Mouse (Mus musculus) forebrain, embryonic 11.5 days (tissue): ENCODE data around the gene Bptf. TPM values are rescaled to one million over a fixed set of nuclear protein-coding genes. Genes with fewer than 3 reads are reported as not detected.
A peak's percentile ranks its signal among the peaks of the same experiment; 100 is the strongest.
"Not testable (repeated sequence)": the region's sequence is repeated elsewhere in the genome, so short reads cannot be mapped to it uniquely, and the experiment has no call there.

ENCODE experiments used
- ATAC-seq: fragments of 200-750 bp; cut with Nextera tagmentation; replicated peaks from 2 replicates; pipeline ENCODE4 v1.8.0; 2017; ENCODE audit warnings: moderate TSS enrichment; ENCODE audit not compliant: low FRiP score
- DNase-seq: peaks from one replicate; pipeline ENCODE4 v3.0.0-alpha.2; 2017; ENCODE audit warnings: low spot score
- H3K27ac ChIP-seq: fragments of 300-500 bp; sonication (generic); 2 replicates; pipeline ENCODE4 v1.5.1; 2014; ENCODE audit warnings: low read depth, low read length
- H3K27me3 ChIP-seq: fragments of 300-500 bp; sonication (generic); 2 replicates; pipeline ENCODE4 v1.6.1; 2014; ENCODE audit warnings: mild to moderate bottlenecking, low read length, mixed read lengths; ENCODE audit not compliant: control insufficient read depth, insufficient read depth
- H3K36me3 ChIP-seq: fragments of 300-500 bp; sonication (generic); 2 replicates; pipeline ENCODE4 v1.6.1; 2014; ENCODE audit warnings: mild to moderate bottlenecking, low read length, moderate library complexity, mixed read lengths; ENCODE audit not compliant: control insufficient read depth, insufficient read depth
- H3K4me1 ChIP-seq: fragments of 300-500 bp; sonication (generic); replicated peaks from 2 replicates; pipeline ENCODE4 v1.6.1; 2014; ENCODE audit warnings: low read length, mixed read lengths; ENCODE audit not compliant: control insufficient read depth, insufficient read depth
- H3K4me2 ChIP-seq: fragments of 300-500 bp; sonication (generic); 2 replicates; pipeline ENCODE4 v1.6.1; 2014; ENCODE audit warnings: low read depth, mild to moderate bottlenecking, low read length, moderate library complexity, mixed read lengths; ENCODE audit not compliant: severe bottlenecking
- H3K4me3 ChIP-seq: fragments of 300-500 bp; sonication (generic); 2 replicates; pipeline ENCODE4 v1.5.1; 2014; ENCODE audit warnings: low read depth, low read length
- H3K9ac ChIP-seq: fragments of 300-500 bp; sonication (generic); 2 replicates; pipeline ENCODE4 v1.6.1; 2014; ENCODE audit warnings: low read length
- H3K9me3 ChIP-seq: fragments of 300-500 bp; sonication (generic); 2 replicates; pipeline ENCODE4 v1.6.1; 2016; ENCODE audit warnings: low read length, mixed read lengths; ENCODE audit not compliant: control insufficient read depth
- WGBS: fragments of 180-500 bp; shearing (Covaris S2); extraction: QIAGEN DNeasy Blood & Tissue Kit; methylation state at CpG from one replicate; pipeline ENCODE4 v1.1.7; 2014; 5-methylcytosine and 5-hydroxymethylcytosine counted together
- polyA plus RNA-seq: library from polyadenylated mRNA; unstranded; fragments of >200 nt; fragmentation: Nextera tagmentation; extraction: Ambion mirVana; gene quantifications from 2 replicates; pipeline ENCODE4 v1.2.1, GENCODE M21; 2014

The Bptf gene
- polyA plus RNA-seq, 1 experiment from 2014 or later, result 50.6 TPM

GRCm38 (mm10) chr11:107130221-107130788 lies 1.6 kb downstream of the Bptf start:
- Histone ChIP-seq H3K27me3 (no peaks in the 10 kb centered on the region), H3K9me3 (no peaks in the 10 kb centered on the region), H3K4me2 (peak overlapping the region; percentile 76), H3K4me1 (peaks cover 3% of the 10 kb centered on the region; the same call in 1 of the 2 replicates), H3K4me3 (peak overlapping the region; percentile 76), H3K9ac (peak overlapping the region; percentile 86), H3K27ac (no peak overlapping the region), H3K36me3 (no peaks in the 10 kb centered on the region)
- ATAC-seq (no peak), DNase-seq (no peak)
- WGBS, result 2% methylated on average over 18 of the region's 18 CpGs

- peak overlapping the region; percentile 86 for H3K9ac ChIP-seq
- ATAC-seq, result no peak
- WGBS, result 41% methylated on average over 2 of the region's 2 CpGs
Observed at GRCm38 (mm10) chr11:107129641-107130040, 2.3 kb downstream of the Bptf start.

GRCm38 (mm10) chr11:107126716-107127115 lies 5.2 kb downstream of the Bptf start:
- 97% methylated on average over 1 of the region's 2 CpGs for WGBS
- not testable (repeated sequence) for H3K9ac ChIP-seq, H3K27ac ChIP-seq, H3K27me3 ChIP-seq, H3K9me3 ChIP-seq, H3K4me1 ChIP-seq, ATAC-seq, H3K4me3 ChIP-seq, DNase-seq, H3K4me2 ChIP-seq, H3K36me3 ChIP-seq

More at GRCm38 (mm10) chr11:107129641-107130040, 2.3 kb downstream of the Bptf start:
- Histone ChIP-seq H3K27me3 (no peaks in the 10 kb centered on the region), H3K9me3 (no peaks in the 10 kb centered on the region), H3K27ac (no peak overlapping the region), H3K4me2 (peak overlapping the region; percentile 76), H3K36me3 (no peaks in the 10 kb centered on the region), H3K4me1 (peaks cover 3% of the 10 kb centered on the region; the same call in 1 of the 2 replicates), H3K4me3 (peak overlapping the region; percentile 76)
- DNase-seq, result no peak

- H3K4me2 ChIP-seq, result no peak overlapping the region
- H3K4me3 ChIP-seq, result no peak overlapping the region
- ATAC-seq (no peak), DNase-seq (no peak)
- no peaks in the 10 kb centered on the region for H3K9me3 ChIP-seq
- no peak overlapping the region for H3K9ac ChIP-seq
- WGBS, result 90% methylated on average over 4 of the region's 4 CpGs
- H3K36me3 ChIP-seq, result no peaks in the 10 kb centered on the region
- H3K4me1 ChIP-seq, result peaks cover 5% of the 10 kb centered on the region; the same call in 1 of the 2 replicates
- no peaks in the 10 kb centered on the region for H3K27me3 ChIP-seq
- H3K27ac ChIP-seq, result no peak overlapping the region
Observed at GRCm38 (mm10) chr11:107125011-107125410, 6.9 kb downstream of the Bptf start.

- Histone ChIP-seq H3K27me3 (no peaks in the 10 kb centered on the region), H3K4me2 (no peak overlapping the region), H3K4me1 (peaks cover 2% of the 10 kb centered on the region; the same call in 1 of the 2 replicates), H3K9ac (no peak overlapping the region), H3K36me3 (no peaks in the 10 kb centered on the region), H3K9me3 (no peaks in the 10 kb centered on the region), H3K27ac (no peak overlapping the region), H3K4me3 (no peak overlapping the region)
- no peak for ATAC-seq
- DNase-seq, result no peak
- 52% methylated on average over 7 of the region's 7 CpGs for WGBS
Observed at GRCm38 (mm10) chr11:107124327-107124731, 7.6 kb downstream of the Bptf start.

- ATAC-seq (no peak), DNase-seq (no peak)
- H3K4me2 ChIP-seq, result no peak overlapping the region
- H3K9ac ChIP-seq, result no peak overlapping the region
- no peaks in the 10 kb centered on the region for H3K27me3 ChIP-seq
- H3K9me3 ChIP-seq, result no peaks in the 10 kb centered on the region
- H3K27ac ChIP-seq, result no peak overlapping the region
- no peak overlapping the region for H3K4me3 ChIP-seq
- H3K4me1 ChIP-seq, result peaks cover 11% of the 10 kb centered on the region; the same call in 1 of the 2 replicates
- H3K36me3 ChIP-seq, result no peaks in the 10 kb centered on the region
- 88% methylated on average over 12 of the region's 12 CpGs for WGBS
Observed at GRCm38 (mm10) chr11:107117789-107118188, 14.1 kb downstream of the Bptf start.

GRCm38 (mm10) chr11:107113881-107114557 lies 17.9 kb downstream of the Bptf start:
- no peak for DNase-seq
- H3K4me1 ChIP-seq, result peaks cover 11% of the 10 kb centered on the region; the same call in 1 of the 2 replicates
- H3K9me3 ChIP-seq, result no peaks in the 10 kb centered on the region
- peak overlapping the region; percentile 24; the same call in 1 of the 2 replicates for H3K9ac ChIP-seq
- peaks cover 2% of the 10 kb centered on the region; the same call in 1 of the 2 replicates for H3K36me3 ChIP-seq
- H3K27ac ChIP-seq, result peak overlapping the region; percentile 20; the same call in 1 of the 2 replicates
- no peak for ATAC-seq
- H3K4me3 ChIP-seq, result no peak overlapping the region
- H3K4me2 ChIP-seq, result peak overlapping the region; percentile 26; the same call in 1 of the 2 replicates
- WGBS, result 19% methylated on average over 10 of the region's 10 CpGs
- no peaks in the 10 kb centered on the region for H3K27me3 ChIP-seq

- DNase-seq (no peak), ATAC-seq (no peak)
- 70% methylated on average over 4 of the region's 4 CpGs for WGBS
- no peaks in the 10 kb centered on the region for H3K9me3 ChIP-seq
- H3K4me3 ChIP-seq, result no peak overlapping the region
- peaks cover 2% of the 10 kb centered on the region; the same call in 1 of the 2 replicates for H3K36me3 ChIP-seq
- no peak overlapping the region for H3K27ac ChIP-seq
- H3K4me1 ChIP-seq, result peaks cover 11% of the 10 kb centered on the region; the same call in 1 of the 2 replicates
- no peaks in the 10 kb centered on the region for H3K27me3 ChIP-seq
- H3K4me2 ChIP-seq, result no peak overlapping the region
- H3K9ac ChIP-seq, result no peak overlapping the region
Observed at GRCm38 (mm10) chr11:107113112-107113511, 18.8 kb downstream of the Bptf start.
